Mouse (Mus musculus): ENCODE results near the gene Smim13. TPM values are rescaled to one million over a fixed set of nuclear protein-coding genes. Genes with fewer than 3 reads are reported as not detected.

The Smim13 gene
- polyA plus RNA-seq, 1 experiment: 3.7 TPM

GRCm38 (mm10) chr13:41263304-41264006 is 13.8 kb downstream of the Smim13 start:
- DNase-seq: no peak
- no peak for TF ChIP-seq POLR2A (IDR thresholded peaks at IDR 0.05; ENCODE audit: low read depth, low read length)
- TF ChIP-seq CTCF (conservative IDR thresholded peaks at IDR 0.05; ENCODE audit: insufficient read depth, insufficient read length, low read depth, low read length): no peak
- WGBS: 72% methylated on average over 5 of the region's 5 CpGs
- no peak overlapping the region for H3K27ac ChIP-seq (ENCODE audit: insufficient read depth, low read depth, low read length)
- no peaks in the 10 kb centered on the region for H3K36me3 ChIP-seq (ENCODE audit: control insufficient read depth, insufficient read depth, low read length)
- no peak overlapping the region for H3K4me3 ChIP-seq (ENCODE audit: insufficient read depth, low read depth, low read length)
- H3K4me1 ChIP-seq (ENCODE audit: control insufficient read depth, insufficient read depth, low read length): no peaks in the 10 kb centered on the region
- H3K27me3 ChIP-seq (replicated peaks; ENCODE audit: control insufficient read depth, insufficient read depth, low read length): no peaks in the 10 kb centered on the region

GRCm38 (mm10) chr13:41267827-41268408 is 18.3 kb downstream of the Smim13 start:
- TF ChIP-seq POLR2A (IDR thresholded peaks at IDR 0.05; ENCODE audit: low read depth, low read length): no peak
- TF ChIP-seq CTCF (conservative IDR thresholded peaks at IDR 0.05; ENCODE audit: insufficient read depth, insufficient read length, low read depth, low read length): no peak
- no peak overlapping the region for H3K27ac ChIP-seq (ENCODE audit: insufficient read depth, low read depth, low read length)
- no peaks in the 10 kb centered on the region for H3K27me3 ChIP-seq (replicated peaks; ENCODE audit: control insufficient read depth, insufficient read depth, low read length)
- no peaks in the 10 kb centered on the region for H3K36me3 ChIP-seq (ENCODE audit: control insufficient read depth, insufficient read depth, low read length)
- no peak for DNase-seq
- H3K4me1 ChIP-seq (ENCODE audit: control insufficient read depth, insufficient read depth, low read length): no peaks in the 10 kb centered on the region
- no peak overlapping the region for H3K4me3 ChIP-seq (ENCODE audit: insufficient read depth, low read depth, low read length)
- 44% methylated on average over 7 of the region's 7 CpGs for WGBS

GRCm38 (mm10) chr13:41273927-41274650 is 24.4 kb downstream of the Smim13 start, which contains the start of gene Gm17364:
Gene Gm17364 (minus strand): TSS chr13:41273977.
- no peak for DNase-seq
- WGBS: 93% methylated on average over 10 of the region's 10 CpGs
- H3K36me3 ChIP-seq (ENCODE audit: control insufficient read depth, insufficient read depth, low read length): no peaks in the 10 kb centered on the region; the same call in 1 of the 2 replicates
- H3K27me3 ChIP-seq (replicated peaks; ENCODE audit: control insufficient read depth, insufficient read depth, low read length): no peaks in the 10 kb centered on the region
- no peak within 1 kb of the TSS for H3K27ac ChIP-seq (ENCODE audit: insufficient read depth, low read depth, low read length)
- TF ChIP-seq CTCF (conservative IDR thresholded peaks at IDR 0.05; ENCODE audit: insufficient read depth, insufficient read length, low read depth, low read length) (no peak), POLR2A (IDR thresholded peaks at IDR 0.05; ENCODE audit: low read depth, low read length) (no peak)
- no peak within 1 kb of the TSS for H3K4me3 ChIP-seq (ENCODE audit: insufficient read depth, low read depth, low read length)
- H3K4me1 ChIP-seq (ENCODE audit: control insufficient read depth, insufficient read depth, low read length): no peaks in the 10 kb centered on the region

- no peak overlapping the region for H3K4me3 ChIP-seq (ENCODE audit: insufficient read depth, low read depth, low read length)
- WGBS: 58% methylated on average over 5 of the region's 5 CpGs
- DNase-seq: no peak
- H3K36me3 ChIP-seq (ENCODE audit: control insufficient read depth, insufficient read depth, low read length): no peaks in the 10 kb centered on the region
- no peaks in the 10 kb centered on the region; the same call in 1 of the 2 replicates for H3K4me1 ChIP-seq (ENCODE audit: control insufficient read depth, insufficient read depth, low read length)
- TF ChIP-seq CTCF (conservative IDR thresholded peaks at IDR 0.05; ENCODE audit: insufficient read depth, insufficient read length, low read depth, low read length) (no peak), POLR2A (IDR thresholded peaks at IDR 0.05; ENCODE audit: low read depth, low read length) (no peak)
- no peak overlapping the region for H3K27ac ChIP-seq (ENCODE audit: insufficient read depth, low read depth, low read length)
- H3K27me3 ChIP-seq (replicated peaks; ENCODE audit: control insufficient read depth, insufficient read depth, low read length): no peaks in the 10 kb centered on the region
These were observed 31.1 kb downstream of the Smim13 start for GRCm38 (mm10) chr13:41280696-41281095.

- DNase-seq: peak; percentile 80
- Histone ChIP-seq H3K36me3 (ENCODE audit: control insufficient read depth, insufficient read depth, low read length) (no peaks in the 10 kb centered on the region), H3K27me3 (replicated peaks; ENCODE audit: control insufficient read depth, insufficient read depth, low read length) (no peaks in the 10 kb centered on the region), H3K4me3 (ENCODE audit: insufficient read depth, low read depth, low read length) (no peak overlapping the region), H3K27ac (ENCODE audit: insufficient read depth, low read depth, low read length) (no peak overlapping the region), H3K4me1 (ENCODE audit: control insufficient read depth, insufficient read depth, low read length) (no peaks in the 10 kb centered on the region; the same call in 1 of the 2 replicates)
- TF ChIP-seq POLR2A (IDR thresholded peaks at IDR 0.05; ENCODE audit: low read depth, low read length) (no peak), CTCF (conservative IDR thresholded peaks at IDR 0.05; ENCODE audit: insufficient read depth, insufficient read length, low read depth, low read length) (peak; percentile 25; the same call in 1 of the 2 replicates)
- WGBS: 21% methylated on average over 5 of the region's 5 CpGs
These were observed 33.6 kb downstream of the Smim13 start for GRCm38 (mm10) chr13:41283256-41283655.

GRCm38 (mm10) chr13:41285448-41285847 is 35.8 kb downstream of the Smim13 start:
- no peak overlapping the region for H3K4me3 ChIP-seq (ENCODE audit: insufficient read depth, low read depth, low read length)
- no peak for DNase-seq
- no peaks in the 10 kb centered on the region for H3K36me3 ChIP-seq (ENCODE audit: control insufficient read depth, insufficient read depth, low read length)
- TF ChIP-seq POLR2A (IDR thresholded peaks at IDR 0.05; ENCODE audit: low read depth, low read length) (no peak), CTCF (conservative IDR thresholded peaks at IDR 0.05; ENCODE audit: insufficient read depth, insufficient read length, low read depth, low read length) (no peak)
- 76% methylated on average over 4 of the region's 4 CpGs for WGBS
- H3K27ac ChIP-seq (ENCODE audit: insufficient read depth, low read depth, low read length): no peak overlapping the region
- H3K27me3 ChIP-seq (replicated peaks; ENCODE audit: control insufficient read depth, insufficient read depth, low read length): no peaks in the 10 kb centered on the region
- no peaks in the 10 kb centered on the region; the same call in 1 of the 2 replicates for H3K4me1 ChIP-seq (ENCODE audit: control insufficient read depth, insufficient read depth, low read length)

GRCm38 (mm10) chr13:41286285-41286684 is 36.6 kb downstream of the Smim13 start:
- DNase-seq: no peak
- Histone ChIP-seq H3K27me3 (replicated peaks; ENCODE audit: control insufficient read depth, insufficient read depth, low read length) (no peaks in the 10 kb centered on the region), H3K36me3 (ENCODE audit: control insufficient read depth, insufficient read depth, low read length) (no peaks in the 10 kb centered on the region), H3K4me3 (ENCODE audit: insufficient read depth, low read depth, low read length) (no peak overlapping the region), H3K27ac (ENCODE audit: insufficient read depth, low read depth, low read length) (no peak overlapping the region), H3K4me1 (ENCODE audit: control insufficient read depth, insufficient read depth, low read length) (no peaks in the 10 kb centered on the region; the same call in 1 of the 2 replicates)
- no peak for TF ChIP-seq POLR2A (IDR thresholded peaks at IDR 0.05; ENCODE audit: low read depth, low read length)
- no peak for TF ChIP-seq CTCF (conservative IDR thresholded peaks at IDR 0.05; ENCODE audit: insufficient read depth, insufficient read length, low read depth, low read length)
- WGBS: 57% methylated on average over 3 of the region's 3 CpGs

Measured in kidney, adult 2 months (tissue).